Mouse (Mus musculus) kidney, postnatal 0 days (tissue): ENCODE results near the gene Abcc1. TPM values are rescaled to one million over a fixed set of nuclear protein-coding genes. Genes with fewer than 3 reads are reported as not detected.

Experiments used
- ATAC-seq: fragments of 200-750 bp; cut with Nextera tagmentation; replicated peaks from 2 replicates; pipeline ENCODE4 v1.8.0; 2017; ENCODE audit warnings: low read depth, moderate number of reproducible peaks, moderate TSS enrichment, moderate library complexity; ENCODE audit not compliant: low FRiP score
- DNase-seq: peaks from one replicate; pipeline ENCODE4 v3.0.0-alpha.2; 2016; ENCODE audit warnings: low spot score
- H3K27ac ChIP-seq: fragments of 300-500 bp; sonication (generic); 2 replicates; pipeline ENCODE4 v1.5.1; 2014; ENCODE audit warnings: mild to moderate bottlenecking
- H3K27me3 ChIP-seq: fragments of 300-500 bp; sonication (generic); 2 replicates; pipeline ENCODE4 v1.6.1; 2014; ENCODE audit warnings: low read length, mixed read lengths; ENCODE audit not compliant: insufficient read depth
- H3K36me3 ChIP-seq: fragments of 300-500 bp; sonication (generic); 2 replicates; pipeline ENCODE4 v1.6.1; 2014; ENCODE audit warnings: low read length, mixed read lengths; ENCODE audit not compliant: insufficient read depth
- H3K4me1 ChIP-seq: fragments of 300-500 bp; sonication (generic); replicated peaks from 2 replicates; pipeline ENCODE4 v1.6.1; 2014; ENCODE audit warnings: antibody characterized with exemption, low read length, mixed read lengths; ENCODE audit not compliant: insufficient read depth
- H3K4me2 ChIP-seq: fragments of 300-500 bp; sonication (generic); 2 replicates; pipeline ENCODE4 v1.6.1; 2014; ENCODE audit warnings: mild to moderate bottlenecking, low read length, moderate library complexity, mixed read lengths
- H3K4me3 ChIP-seq: fragments of 300-500 bp; sonication (generic); replicated peaks from 2 replicates; pipeline ENCODE4 v1.5.1; 2014; ENCODE audit warnings: low read depth, low read length
- H3K9ac ChIP-seq: fragments of 300-500 bp; sonication (generic); 2 replicates; pipeline ENCODE4 v1.6.1; 2014; ENCODE audit warnings: low read depth, low read length
- H3K9me3 ChIP-seq: fragments of 300-500 bp; sonication (generic); replicated peaks from 2 replicates; pipeline ENCODE4 v1.6.1; 2016; ENCODE audit warnings: low read length, inconsistent platforms, mixed read lengths
- CTCF ChIP-seq: IDR thresholded peaks from 2 replicates; pipeline ENCODE4 v1.5.1; 2016; ENCODE audit warnings: antibody characterized with exemption, low read depth, mild to moderate bottlenecking, moderate library complexity
- WGBS: fragments of 180-500 bp; shearing (Covaris S2); extraction: QIAGEN DNeasy Blood & Tissue Kit; methylation state at CpG from one replicate; pipeline ENCODE4 v1.1.7; 2014; 5-methylcytosine and 5-hydroxymethylcytosine counted together
- polyA plus RNA-seq: library from polyadenylated mRNA; unstranded; fragments of >200 nt; fragmentation: Nextera tagmentation; extraction: Ambion mirVana; gene quantifications from 2 replicates; pipeline ENCODE4 v1.2.1, GENCODE M21; 2015

Gene Abcc1
- polyA plus RNA-seq, 1 experiment from 2014 or later = 11.6 TPM

DNA sequence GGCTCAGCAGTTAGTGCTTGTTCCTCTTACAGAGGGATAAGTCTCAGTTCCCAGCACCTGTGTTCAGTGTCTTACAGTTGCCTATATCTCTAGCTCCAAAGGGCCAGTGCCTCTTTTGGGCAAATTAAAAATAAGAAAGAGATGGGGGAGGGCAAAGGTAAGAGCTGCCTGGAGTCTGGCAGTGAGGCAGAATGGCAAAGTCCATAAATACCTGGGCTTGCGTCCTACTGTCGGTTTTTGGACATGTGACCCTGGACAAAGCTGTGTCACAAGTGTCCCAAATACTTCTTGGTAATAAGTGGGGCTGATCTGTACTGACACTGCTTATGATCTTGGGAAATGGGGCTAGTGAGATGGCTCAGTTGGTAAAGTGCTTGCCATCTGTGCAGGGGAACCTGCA lies 113.6 kb downstream of the Abcc1 start:
- H3K27ac ChIP-seq = no peak overlapping the region
- no peaks in the 10 kb centered on the region for H3K27me3 ChIP-seq
- H3K4me3 ChIP-seq = no peak overlapping the region
- no peak overlapping the region for H3K4me2 ChIP-seq
- DNase-seq = no peak
- no peak overlapping the region for H3K9ac ChIP-seq
- TF ChIP-seq CTCF = no peak
- no peaks in the 10 kb centered on the region for H3K9me3 ChIP-seq
- H3K36me3 ChIP-seq = peaks cover 16% of the 10 kb centered on the region
- ATAC-seq = no peak
- H3K4me1 ChIP-seq = no peaks in the 10 kb centered on the region
- WGBS = 84% methylated on average over 2 of the region's 2 CpGs

DNA sequence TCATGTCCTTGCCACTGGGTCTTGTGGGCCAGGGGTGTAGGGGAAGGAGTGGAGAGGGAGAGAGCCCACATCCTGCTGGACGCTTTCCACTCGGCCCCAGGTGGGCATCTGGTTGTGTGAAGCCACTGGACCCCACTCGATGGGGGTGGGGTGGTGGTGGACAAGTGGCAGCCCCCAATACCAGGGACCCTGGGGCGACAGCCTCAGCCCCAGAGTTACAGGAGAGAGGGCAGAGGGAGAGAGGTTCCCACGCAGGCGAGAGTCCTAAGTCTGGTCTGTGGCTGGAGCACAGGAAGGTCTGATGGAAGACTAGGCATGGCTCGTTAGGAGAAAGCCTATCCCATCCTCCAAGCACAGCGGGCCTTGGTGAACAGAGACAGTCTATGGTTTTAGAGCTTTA lies 114.7 kb downstream of the Abcc1 start:
- DNase-seq (no peak), ATAC-seq (no peak)
- no peaks in the 10 kb centered on the region for H3K27me3 ChIP-seq
- peaks cover 8% of the 10 kb centered on the region for H3K36me3 ChIP-seq
- no peak overlapping the region for H3K4me3 ChIP-seq
- no peaks in the 10 kb centered on the region for H3K9me3 ChIP-seq
- H3K9ac ChIP-seq = no peak overlapping the region
- TF ChIP-seq CTCF = no peak
- no peak overlapping the region for H3K27ac ChIP-seq
- H3K4me2 ChIP-seq = no peak overlapping the region
- WGBS = 89% methylated on average over 8 of the region's 8 CpGs
- H3K4me1 ChIP-seq = no peaks in the 10 kb centered on the region

DNA sequence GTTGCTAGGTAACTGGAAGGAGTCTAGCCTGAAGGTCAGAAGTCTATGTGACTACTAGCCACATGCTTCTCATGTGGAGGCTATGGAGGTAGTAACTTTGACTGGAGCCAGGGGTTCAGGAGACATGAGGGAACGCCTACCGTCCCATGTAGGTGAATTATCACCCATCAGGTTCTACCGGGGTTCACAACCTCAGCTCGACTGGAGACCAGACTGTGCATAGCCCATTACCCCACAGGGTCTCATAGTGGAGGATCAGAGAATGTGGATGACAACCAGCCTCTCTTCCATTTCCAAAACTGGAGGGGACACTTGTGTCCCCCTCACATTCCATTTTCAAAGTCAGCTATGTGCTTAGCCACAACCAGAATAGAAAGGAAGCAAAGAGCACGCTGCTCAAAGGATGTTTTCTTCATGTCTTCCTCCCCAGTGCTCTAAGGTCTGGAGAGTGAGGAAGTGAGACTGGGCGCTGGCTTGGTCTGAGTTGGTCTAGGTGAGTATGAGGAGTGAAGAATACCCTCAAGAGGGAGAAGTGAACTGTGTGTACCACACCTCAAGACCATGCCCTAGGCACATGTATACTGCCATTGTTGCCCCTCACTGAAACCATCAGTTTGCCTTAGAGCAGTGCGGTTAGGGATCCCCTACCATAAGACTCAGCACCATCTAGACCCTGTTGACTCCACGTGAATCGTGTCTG lies 115.5 kb downstream of the Abcc1 start:
- Histone ChIP-seq H3K36me3 (peaks cover 6% of the 10 kb centered on the region), H3K9me3 (no peaks in the 10 kb centered on the region), H3K4me3 (no peak overlapping the region), H3K4me2 (no peak overlapping the region), H3K4me1 (no peaks in the 10 kb centered on the region), H3K9ac (no peak overlapping the region), H3K27me3 (no peaks in the 10 kb centered on the region), H3K27ac (no peak overlapping the region)
- 84% methylated on average over 9 of the region's 9 CpGs for WGBS
- ATAC-seq (no peak), DNase-seq (no peak)
- TF ChIP-seq CTCF = no peak

DNA sequence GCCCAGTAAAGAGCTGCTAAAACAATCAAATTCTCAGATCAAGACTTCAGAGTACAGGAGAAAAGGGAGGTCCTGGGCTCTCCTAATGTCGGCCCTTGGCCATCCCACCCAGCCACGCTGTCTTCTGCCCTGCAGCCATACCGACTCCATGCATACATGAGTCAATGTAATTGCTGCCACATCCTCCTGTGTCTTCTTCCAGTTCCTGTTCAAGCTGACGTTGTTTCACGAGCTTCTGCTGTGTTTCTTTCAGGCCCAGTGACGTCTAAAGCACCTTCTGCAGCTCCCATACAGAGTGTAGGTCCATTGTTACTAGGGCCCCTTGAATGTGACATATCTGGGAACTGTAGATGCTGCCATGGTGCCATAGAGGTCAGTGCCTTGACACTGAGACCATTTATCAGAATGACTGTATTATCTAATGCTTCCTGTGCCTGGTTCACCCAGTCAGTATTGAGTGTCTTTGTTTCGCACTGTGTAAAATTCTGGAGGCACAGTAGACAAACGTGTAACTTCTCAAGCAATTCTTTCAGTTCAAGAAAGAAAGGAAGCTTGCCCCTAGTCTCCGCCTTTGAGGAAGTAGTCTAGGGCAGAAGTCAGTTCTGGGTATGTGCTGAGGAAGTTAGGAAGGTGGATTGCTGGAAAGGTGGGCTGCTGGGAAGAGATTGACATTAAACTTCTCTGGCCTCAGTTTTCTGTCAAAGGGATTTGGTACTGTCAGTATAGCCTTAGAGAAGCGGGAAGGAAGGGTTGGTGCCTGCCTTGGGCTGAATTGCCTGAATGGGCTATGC lies 116.3 kb downstream of the Abcc1 start:
- Histone ChIP-seq H3K4me2 (no peak overlapping the region), H3K27ac (no peak overlapping the region), H3K9ac (no peak overlapping the region), H3K9me3 (no peaks in the 10 kb centered on the region), H3K4me1 (no peaks in the 10 kb centered on the region), H3K36me3 (peaks cover 6% of the 10 kb centered on the region; the same call in 1 of the 2 replicates), H3K4me3 (no peak overlapping the region), H3K27me3 (no peaks in the 10 kb centered on the region)
- no peak for TF ChIP-seq CTCF
- WGBS = 54% methylated on average over 10 of the region's 10 CpGs
- ATAC-seq (no peak), DNase-seq (peak; percentile 7)

DNA sequence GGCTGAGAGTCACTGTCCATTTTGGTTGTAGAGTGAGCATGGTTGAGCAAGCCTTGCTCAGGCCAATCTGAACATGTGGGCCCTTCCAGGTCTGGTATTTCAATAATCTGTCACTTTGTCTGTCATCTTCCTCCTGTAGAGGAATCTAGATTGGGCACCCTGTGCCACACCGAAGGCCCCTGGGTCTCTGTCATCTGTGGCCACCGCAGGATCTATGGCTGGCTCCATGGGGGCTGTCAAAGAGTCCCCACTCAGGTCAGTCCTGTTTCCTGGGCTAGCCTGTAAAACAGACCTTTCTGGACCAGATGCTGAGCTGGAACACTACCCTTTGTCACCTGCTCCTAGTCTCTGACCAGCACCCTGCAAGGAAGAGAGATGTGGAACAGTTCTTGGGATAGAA lies 118.3 kb downstream of the Abcc1 start:
- no peaks in the 10 kb centered on the region for H3K4me1 ChIP-seq
- no peak overlapping the region for H3K27ac ChIP-seq
- no peak overlapping the region for H3K4me3 ChIP-seq
- TF ChIP-seq CTCF = no peak
- ATAC-seq (no peak), DNase-seq (no peak)
- H3K9ac ChIP-seq = no peak overlapping the region
- 97% methylated on average over 2 of the region's 2 CpGs for WGBS
- H3K9me3 ChIP-seq = no peaks in the 10 kb centered on the region
- H3K36me3 ChIP-seq = no peaks in the 10 kb centered on the region
- H3K4me2 ChIP-seq = no peak overlapping the region
- no peaks in the 10 kb centered on the region for H3K27me3 ChIP-seq

DNA sequence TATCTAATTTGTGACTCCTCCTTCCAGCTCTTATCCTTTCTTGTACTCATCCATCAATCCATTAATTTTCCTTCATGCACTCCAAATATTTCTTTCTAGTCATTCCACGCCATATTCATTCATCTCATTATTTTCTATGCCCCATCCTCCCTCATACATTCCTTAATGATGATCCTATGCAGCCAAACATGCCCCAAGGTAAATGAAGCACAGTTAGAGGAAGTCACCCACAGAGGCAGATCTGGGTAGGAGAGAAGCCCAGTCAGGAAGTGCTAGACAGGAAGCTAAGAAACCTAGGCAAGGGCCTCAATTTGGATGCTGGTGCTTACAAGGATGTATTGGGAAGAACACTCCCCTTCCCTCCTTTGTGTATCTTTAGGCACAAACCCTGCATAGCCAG lies 121.9 kb downstream of the Abcc1 start:
- no peak for TF ChIP-seq CTCF
- H3K4me1 ChIP-seq = no peaks in the 10 kb centered on the region
- no peak for ATAC-seq
- no peaks in the 10 kb centered on the region for H3K36me3 ChIP-seq
- H3K9me3 ChIP-seq = no peaks in the 10 kb centered on the region
- no peak overlapping the region for H3K4me2 ChIP-seq
- H3K27me3 ChIP-seq = no peaks in the 10 kb centered on the region
- no peak overlapping the region for H3K9ac ChIP-seq
- no peak for DNase-seq
- 83% methylated on average over 1 of the region's 1 CpGs for WGBS
- H3K27ac ChIP-seq = no peak overlapping the region
- H3K4me3 ChIP-seq = no peak overlapping the region
